Mouse (Mus musculus): ENCODE results near the gene Lgr6.

DNA sequence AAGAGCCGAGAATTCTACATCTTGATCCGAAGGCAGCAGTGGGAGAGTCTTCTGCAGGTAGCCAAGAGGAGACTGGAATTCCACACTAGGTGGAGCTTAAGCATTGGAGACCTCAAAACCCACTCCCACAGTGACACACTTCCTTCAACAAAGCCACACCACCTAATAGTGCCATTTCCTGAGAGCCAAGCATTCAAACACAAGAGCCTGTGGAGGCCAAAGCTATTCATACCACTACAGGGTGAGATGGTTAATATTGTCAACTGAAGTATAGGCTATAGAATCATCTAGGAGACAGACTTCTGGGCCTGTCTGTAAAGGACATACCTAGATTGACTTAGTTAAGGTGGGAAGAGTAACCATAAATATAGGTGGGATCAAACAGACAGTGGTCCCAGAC, 139.6 kb downstream of the Lgr6 start:
- no peak for TF ChIP-seq CTCF (IDR thresholded peaks at IDR 0.05)
- TF ChIP-seq EP300 (IDR thresholded peaks at IDR 0.05; ENCODE audit: insufficient read depth, low read depth, low read length): no peak
